Mouse (Mus musculus): Measurements from ENCODE around the gene Prim2.

The Prim2 gene

GRCm38 (mm10) chr1:33604087-33604699 is 65.4 kb downstream of the Prim2 start:
- DNase-seq (ENCODE audit: low read depth): no peak

- DNase-seq (ENCODE audit: low read depth): no peak
Observed at GRCm38 (mm10) chr1:33599698-33600097, 69.9 kb downstream of the Prim2 start.

- no peak for DNase-seq (ENCODE audit: low read depth)
Observed at GRCm38 (mm10) chr1:33599019-33599667, 70.5 kb downstream of the Prim2 start.

- DNase-seq (ENCODE audit: low read depth): no peak
Observed at GRCm38 (mm10) chr1:33597043-33597442, 72.6 kb downstream of the Prim2 start.

GRCm38 (mm10) chr1:33595936-33596335 is 73.7 kb downstream of the Prim2 start:
- DNase-seq (ENCODE audit: low read depth): no peak

- DNase-seq (ENCODE audit: low read depth): no peak
Observed at GRCm38 (mm10) chr1:33594966-33595365, 74.6 kb downstream of the Prim2 start.

- no peak for DNase-seq (ENCODE audit: low read depth)
Observed at GRCm38 (mm10) chr1:33593718-33594388, 75.7 kb downstream of the Prim2 start.

- no peak for DNase-seq (ENCODE audit: low read depth)
Observed at GRCm38 (mm10) chr1:33591997-33592608, 77.5 kb downstream of the Prim2 start.

- DNase-seq (ENCODE audit: low read depth): no peak
Observed at GRCm38 (mm10) chr1:33590556-33591411, 78.8 kb downstream of the Prim2 start.

GRCm38 (mm10) chr1:33589531-33589930 is 80.1 kb downstream of the Prim2 start:
- DNase-seq (ENCODE audit: low read depth): no peak

- no peak for DNase-seq (ENCODE audit: low read depth)
Observed at GRCm38 (mm10) chr1:33588557-33588956, 81.0 kb downstream of the Prim2 start.

- no peak for DNase-seq (ENCODE audit: low read depth)
Observed at GRCm38 (mm10) chr1:33584590-33584978, 85.0 kb downstream of the Prim2 start.

GRCm38 (mm10) chr1:33583817-33584589 is 85.6 kb downstream of the Prim2 start:
- no peak for DNase-seq (ENCODE audit: low read depth)

- peak; percentile 49 for DNase-seq (ENCODE audit: low read depth)
Observed at GRCm38 (mm10) chr1:33578593-33578992, 91.0 kb downstream of the Prim2 start.

GRCm38 (mm10) chr1:33574459-33574858 is 95.1 kb downstream of the Prim2 start:
- DNase-seq (ENCODE audit: low read depth): no peak

- DNase-seq (ENCODE audit: low read depth): peak; percentile 82
Observed at GRCm38 (mm10) chr1:33565764-33566401, 103.7 kb downstream of the Prim2 start.

GRCm38 (mm10) chr1:33564032-33564431 is 105.6 kb downstream of the Prim2 start:
- no peak for DNase-seq (ENCODE audit: low read depth)

- no peak for DNase-seq (ENCODE audit: low read depth)
Observed at GRCm38 (mm10) chr1:33563611-33564010, 106.0 kb downstream of the Prim2 start.

- DNase-seq (ENCODE audit: low read depth): no peak
Observed at GRCm38 (mm10) chr1:33556638-33557037, 113.0 kb downstream of the Prim2 start.

GRCm38 (mm10) chr1:33555626-33556025 is 114.0 kb downstream of the Prim2 start:
- no peak for DNase-seq (ENCODE audit: low read depth)

- no peak for DNase-seq (ENCODE audit: low read depth)
Observed at GRCm38 (mm10) chr1:33551350-33551749, 118.2 kb downstream of the Prim2 start.
